Mouse (Mus musculus): ENCODE data around the gene Snx1. TPM values are rescaled to one million over a fixed set of nuclear protein-coding genes. Genes with fewer than 3 reads are reported as not detected.

Snx1 gene
- total RNA-seq, 2 experiments from 2014 or later: 104 to 217 TPM

- ATAC-seq (ENCODE audit: poor library complexity, severe bottlenecking): no peak
Observed at GRCm38 (mm10) chr9:66091327-66092231, 34.8 kb downstream of the Snx1 start.

GRCm38 (mm10) chr9:66090593-66091244, 35.7 kb downstream of the Snx1 start:
- no peak for ATAC-seq (ENCODE audit: poor library complexity, severe bottlenecking)

- ATAC-seq (ENCODE audit: poor library complexity, severe bottlenecking): no peak; the same call in 1 of the 2 replicates
Observed at GRCm38 (mm10) chr9:66088411-66088810, 38.0 kb downstream of the Snx1 start.

GRCm38 (mm10) chr9:66087062-66087461, 39.3 kb downstream of the Snx1 start:
- no peak for ATAC-seq (ENCODE audit: poor library complexity, severe bottlenecking)

DNA sequence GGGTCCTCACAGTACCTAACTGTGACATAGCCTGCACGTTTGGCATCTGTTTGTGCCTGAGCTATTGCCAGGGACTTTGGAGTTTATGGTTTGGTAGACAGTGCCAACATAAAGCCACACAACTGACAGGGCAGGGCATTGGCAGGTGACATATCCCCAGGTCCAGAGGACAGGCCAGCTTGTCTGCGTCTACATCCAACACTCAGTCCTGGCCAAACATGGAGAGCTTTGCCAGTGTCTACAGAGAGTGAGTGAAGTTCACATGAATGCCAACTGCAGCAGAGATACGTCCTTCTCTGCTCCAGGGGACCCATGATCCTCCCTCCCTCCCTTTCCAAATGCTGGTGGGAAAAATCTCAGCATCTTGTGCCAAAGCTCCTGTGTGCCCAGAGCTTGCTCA, 42.2 kb downstream of the Snx1 start:
- no peak for ATAC-seq (ENCODE audit: poor library complexity, severe bottlenecking)

DNA sequence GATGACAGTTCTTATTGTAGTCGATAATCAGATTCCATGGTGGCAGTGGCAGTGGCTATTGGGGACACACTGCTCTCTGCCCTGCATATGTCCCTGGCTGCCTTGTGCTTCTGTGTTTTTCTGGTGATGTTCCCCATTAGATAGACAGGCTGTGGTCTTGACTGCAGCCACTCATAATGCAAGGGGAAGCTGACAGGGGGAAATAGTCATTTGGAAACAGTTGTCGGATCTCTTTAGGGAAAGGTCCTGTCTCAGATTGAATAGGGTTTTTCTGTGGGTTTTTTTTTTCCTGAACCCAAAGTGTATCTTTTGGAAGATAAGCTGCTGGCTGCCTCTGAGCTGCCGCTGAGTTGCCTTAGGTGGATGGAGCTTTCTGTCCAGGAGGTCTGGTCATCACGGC, 44.4 kb downstream of the Snx1 start:
- ATAC-seq (ENCODE audit: poor library complexity, severe bottlenecking): peak; percentile 67

DNA sequence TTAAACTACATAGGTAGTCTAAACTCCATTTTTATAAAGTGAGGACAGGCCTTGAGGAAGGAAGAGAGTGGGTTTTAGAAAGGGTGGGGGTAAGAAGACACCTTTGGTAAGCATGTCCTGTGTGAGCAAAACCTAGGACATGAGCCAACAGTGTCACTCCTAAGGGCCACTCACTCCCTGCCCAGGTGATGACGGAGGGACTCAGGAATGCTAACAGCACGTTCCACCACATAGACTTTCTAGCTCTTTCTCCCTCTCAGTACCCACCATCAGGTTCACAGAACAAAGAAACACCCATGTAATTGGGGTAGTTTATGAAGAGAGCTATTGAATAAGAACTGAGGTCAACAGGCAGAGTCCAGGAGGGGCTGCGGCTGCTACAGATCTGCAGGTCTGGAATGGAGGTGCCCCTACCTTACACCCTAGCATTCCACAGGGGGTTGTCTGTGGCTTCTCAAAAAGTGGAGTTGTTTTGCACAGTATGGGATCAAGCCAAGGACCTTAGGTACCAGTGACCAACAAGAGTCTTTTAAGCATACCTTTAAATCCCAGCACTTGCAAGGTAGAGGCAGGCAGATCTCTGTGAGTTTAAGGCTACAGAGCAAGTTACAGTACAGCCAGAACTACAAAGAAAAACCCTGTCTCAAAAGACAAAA, 45.5 kb downstream of the Snx1 start:
- no peak for ATAC-seq (ENCODE audit: poor library complexity, severe bottlenecking)

DNA sequence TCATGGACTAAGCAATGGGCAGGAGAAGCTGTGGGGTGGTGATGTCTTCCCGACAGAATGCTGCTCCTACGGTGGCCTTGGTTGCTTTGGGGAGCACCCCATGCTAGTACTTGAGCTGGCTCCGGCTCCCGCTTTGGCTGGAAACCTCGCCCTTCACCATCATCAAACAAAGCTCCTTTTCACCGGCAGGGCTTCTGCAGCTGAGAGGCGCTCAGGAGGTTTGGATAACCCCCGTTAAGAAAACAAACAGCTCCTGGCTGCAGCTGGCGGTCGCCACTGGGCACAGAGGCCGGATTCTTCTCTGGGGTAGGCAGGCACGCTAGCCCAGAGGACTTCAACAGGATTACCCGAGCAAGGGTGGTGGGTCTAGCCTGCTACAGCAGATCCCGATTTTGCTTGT, 47.9 kb downstream of the Snx1 start:
- ATAC-seq (ENCODE audit: poor library complexity, severe bottlenecking): no peak

DNA sequence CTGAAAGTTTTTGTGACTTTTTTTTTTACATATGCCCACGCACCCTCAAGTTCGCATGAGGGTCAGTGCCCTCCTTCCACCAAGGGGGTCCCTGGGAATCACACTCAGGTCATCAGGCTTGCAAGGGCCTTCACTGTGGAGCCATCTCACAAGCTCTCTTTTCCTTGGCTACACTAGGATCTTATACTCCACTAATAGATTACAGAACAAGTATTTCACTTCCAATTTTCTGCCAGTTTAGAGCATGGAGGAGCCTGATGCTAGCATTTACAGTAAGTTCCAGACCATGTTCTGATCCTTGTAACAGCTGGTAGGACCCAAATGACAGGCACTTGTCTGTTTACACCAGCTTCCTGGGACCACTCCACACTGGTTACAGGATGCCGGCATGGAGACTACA, 48.3 kb downstream of the Snx1 start:
- no peak for ATAC-seq (ENCODE audit: poor library complexity, severe bottlenecking)

DNA sequence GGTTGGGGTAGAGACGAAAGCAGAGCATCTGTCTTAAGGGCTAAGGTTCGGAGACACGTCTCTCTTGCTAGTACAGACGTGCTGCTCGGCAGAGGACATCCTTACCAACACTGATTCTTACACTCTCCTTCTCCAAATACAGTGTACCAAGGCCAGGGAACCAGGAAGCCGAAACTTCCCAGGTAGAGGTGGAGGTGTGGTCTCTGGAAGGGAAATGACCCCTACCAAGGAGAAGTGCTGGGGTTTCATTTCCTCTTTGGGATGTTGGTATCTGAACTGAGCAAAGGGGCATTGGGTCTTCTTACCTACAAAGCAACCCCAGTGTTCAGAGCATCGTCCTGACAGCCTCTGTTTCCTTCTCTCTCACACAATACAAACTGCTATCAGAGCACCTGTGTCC, 53.6 kb downstream of the Snx1 start:
- no peak for ATAC-seq (ENCODE audit: poor library complexity, severe bottlenecking)

GRCm38 (mm10) chr9:66070151-66070550, 56.2 kb downstream of the Snx1 start:
- ATAC-seq (ENCODE audit: poor library complexity, severe bottlenecking): no peak

- ATAC-seq (ENCODE audit: poor library complexity, severe bottlenecking): peak; percentile 98
Observed at GRCm38 (mm10) chr9:66069583-66069982, 56.8 kb downstream of the Snx1 start, which contains the start of gene Snx22. Snx22 (minus strand) TSS chr9:66069719.

DNA sequence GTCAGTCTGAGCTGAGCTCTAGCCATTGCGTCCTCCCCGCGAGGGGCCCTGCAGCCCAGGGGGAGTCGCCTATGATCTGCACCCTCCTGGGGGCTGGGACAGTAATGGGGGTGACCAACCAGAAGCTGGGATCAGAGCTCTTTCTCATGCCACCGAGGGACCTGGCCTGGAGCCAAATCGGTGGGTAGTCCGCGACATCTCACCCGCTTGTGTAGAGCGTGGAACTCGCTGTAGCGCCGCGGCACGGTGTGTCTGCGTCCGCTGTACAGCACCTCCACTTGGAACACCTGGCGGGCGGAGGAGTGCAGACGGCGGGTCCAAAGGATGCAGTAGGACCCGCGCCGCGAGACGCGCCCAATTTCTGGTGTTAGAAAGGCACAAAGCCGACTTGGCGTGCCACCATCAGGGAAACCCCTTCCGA, 57.4 kb downstream of the Snx1 start:
- ATAC-seq (ENCODE audit: poor library complexity, severe bottlenecking): 0 out of 2 replicates have a peak, but pooled peaks have one; percentile 9

DNA sequence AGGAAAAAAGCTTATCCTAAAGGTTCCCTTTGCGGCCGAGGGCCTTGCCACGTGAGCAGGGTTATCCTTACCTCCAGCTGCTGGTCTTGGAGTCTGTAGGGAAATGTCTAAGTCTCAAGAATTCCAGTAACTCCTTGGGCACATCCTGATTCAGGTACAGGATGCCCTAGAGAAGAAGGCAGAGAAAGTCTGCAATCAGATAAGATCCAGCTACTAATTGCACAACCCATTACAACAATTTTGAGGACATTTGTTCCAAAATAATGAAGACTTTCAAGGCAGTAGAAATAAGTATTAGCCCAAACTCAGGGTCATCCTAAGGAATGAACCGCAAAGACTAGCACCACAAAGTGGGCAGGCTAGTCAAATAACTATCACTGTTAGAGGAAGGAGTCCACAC, 58.3 kb downstream of the Snx1 start:
- ATAC-seq (ENCODE audit: poor library complexity, severe bottlenecking): no peak

GRCm38 (mm10) chr9:66067542-66067941, 58.8 kb downstream of the Snx1 start:
- ATAC-seq (ENCODE audit: poor library complexity, severe bottlenecking): no peak

DNA sequence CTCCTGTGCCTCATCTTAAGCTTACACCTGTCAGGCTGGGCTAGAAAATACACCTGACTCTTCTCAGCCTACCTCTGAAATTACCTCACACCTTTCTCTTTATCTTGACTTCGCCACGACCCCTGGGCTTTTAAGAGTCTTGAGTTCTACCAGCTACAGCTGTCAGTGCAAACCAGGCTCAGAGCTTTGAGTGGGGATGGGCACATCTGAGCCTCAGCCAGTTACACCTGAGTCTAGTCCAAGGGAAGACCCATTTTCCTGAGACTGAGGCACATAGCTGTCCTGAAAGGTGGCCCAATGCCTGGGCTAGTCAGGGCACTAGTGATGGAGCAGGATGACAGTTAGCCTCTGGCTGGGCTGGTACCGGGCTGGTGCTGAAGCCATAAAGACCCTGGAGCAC, 59.6 kb downstream of the Snx1 start:
- no peak for ATAC-seq (ENCODE audit: poor library complexity, severe bottlenecking)

DNA sequence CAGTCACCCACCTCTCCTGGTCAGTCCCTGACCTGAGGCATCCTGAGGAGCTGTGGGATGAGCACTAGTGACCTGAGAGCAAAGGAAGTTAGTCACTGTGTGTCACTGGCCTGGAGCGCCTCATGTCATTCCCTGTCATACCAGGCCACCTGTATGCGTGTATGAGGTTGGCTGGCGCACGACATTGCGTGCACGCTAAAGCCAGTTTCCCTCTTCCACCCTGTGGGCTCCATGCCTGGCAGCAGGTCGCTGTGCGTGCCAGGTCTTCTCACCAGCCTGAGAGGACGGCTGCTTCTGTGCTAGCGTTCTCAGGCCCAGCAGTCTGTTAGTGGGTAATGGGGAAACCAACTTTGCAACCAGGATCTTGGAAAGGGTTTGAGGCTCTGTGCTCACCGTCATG, 62.1 kb downstream of the Snx1 start:
- ATAC-seq (ENCODE audit: poor library complexity, severe bottlenecking): no peak

- ATAC-seq (ENCODE audit: poor library complexity, severe bottlenecking): no peak
Observed at GRCm38 (mm10) chr9:66063446-66063845, 62.9 kb downstream of the Snx1 start.

- no peak for ATAC-seq (ENCODE audit: poor library complexity, severe bottlenecking)
Observed at GRCm38 (mm10) chr9:66061656-66062055, 64.7 kb downstream of the Snx1 start.

GRCm38 (mm10) chr9:66060986-66061385, 65.4 kb downstream of the Snx1 start:
- no peak for ATAC-seq (ENCODE audit: poor library complexity, severe bottlenecking)

GRCm38 (mm10) chr9:66060308-66060647, 66.1 kb downstream of the Snx1 start:
- peak; percentile 43 for ATAC-seq (ENCODE audit: poor library complexity, severe bottlenecking)
